Mouse (Mus musculus) lung, embryonic 16.5 days (tissue): ENCODE measurements around the gene Raver2. TPM values are rescaled to one million over a fixed set of nuclear protein-coding genes. Genes with fewer than 3 reads are reported as not detected.
A peak's percentile ranks its signal among the peaks of the same experiment; 100 is the strongest.

ENCODE experiments used
- ATAC-seq: fragments of 200-750 bp; cut with Nextera tagmentation; 2 replicates; pipeline ENCODE4 v1.8.0; 2017; ENCODE audit warnings: low read depth, mild to moderate bottlenecking, moderate library complexity
- H3K27ac ChIP-seq: fragments of 300-500 bp; sonication (generic); 2 replicates; pipeline ENCODE4 v1.5.1; 2014; ENCODE audit warnings: mild to moderate bottlenecking, control low read depth, low read length
- H3K27me3 ChIP-seq: fragments of 300-500 bp; sonication (generic); 2 replicates; pipeline ENCODE4 v1.6.1; 2014; ENCODE audit warnings: low read depth, low read length, mixed read lengths; ENCODE audit not compliant: control insufficient read depth, insufficient read depth
- H3K36me3 ChIP-seq: fragments of 300-500 bp; sonication (generic); 2 replicates; pipeline ENCODE4 v1.6.1; 2014; ENCODE audit warnings: low read length; ENCODE audit not compliant: control insufficient read depth, insufficient read depth
- H3K4me1 ChIP-seq: fragments of 300-500 bp; sonication (generic); replicated peaks from 2 replicates; pipeline ENCODE4 v1.6.1; 2014; ENCODE audit warnings: low read length, mixed read lengths; ENCODE audit not compliant: control insufficient read depth, insufficient read depth
- H3K4me2 ChIP-seq: fragments of 300-500 bp; sonication (generic); 2 replicates; pipeline ENCODE4 v1.6.1; 2014; ENCODE audit warnings: low read depth, low read length, control low read depth
- H3K4me3 ChIP-seq: fragments of 300-500 bp; sonication (generic); 2 replicates; pipeline ENCODE4 v1.5.1; 2014; ENCODE audit warnings: mild to moderate bottlenecking, low read length, control low read depth
- H3K9ac ChIP-seq: fragments of 300-500 bp; sonication (generic); 2 replicates; pipeline ENCODE4 v1.6.1; 2014; ENCODE audit warnings: low read length, control low read depth
- H3K9me3 ChIP-seq: fragments of 300-500 bp; sonication (generic); 2 replicates; pipeline ENCODE4 v1.6.1; 2016; ENCODE audit warnings: low read length; ENCODE audit not compliant: control insufficient read depth
- WGBS: fragments of 180-500 bp; shearing (Covaris S2); extraction: QIAGEN DNeasy Blood & Tissue Kit; methylation state at CpG from one replicate; pipeline ENCODE4 v1.1.7; 2014; 5-methylcytosine and 5-hydroxymethylcytosine counted together
- polyA plus RNA-seq: library from polyadenylated mRNA; unstranded; fragments of >200 nt; fragmentation: Nextera tagmentation; extraction: Ambion mirVana; gene quantifications from 2 replicates; pipeline ENCODE4 v1.2.1, GENCODE M21; 2015

The Raver2 gene
- polyA plus RNA-seq, 1 experiment from 2014 or later = 13.8 TPM

GRCm38 (mm10) chr4:101192241-101192976, 123.6 kb downstream of the Raver2 start:
- Histone ChIP-seq H3K27ac (no peak overlapping the region), H3K4me2 (no peak overlapping the region), H3K4me1 (no peaks in the 10 kb centered on the region; the same call in 1 of the 2 replicates), H3K9me3 (no peaks in the 10 kb centered on the region), H3K4me3 (no peak overlapping the region), H3K36me3 (0 out of 2 replicates have a peak, but pooled peaks cover 4% of the 10 kb centered on the region), H3K27me3 (no peaks in the 10 kb centered on the region), H3K9ac (no peak overlapping the region)
- WGBS = 74% methylated on average over 5 of the region's 5 CpGs
- ATAC-seq = no peak

DNA sequence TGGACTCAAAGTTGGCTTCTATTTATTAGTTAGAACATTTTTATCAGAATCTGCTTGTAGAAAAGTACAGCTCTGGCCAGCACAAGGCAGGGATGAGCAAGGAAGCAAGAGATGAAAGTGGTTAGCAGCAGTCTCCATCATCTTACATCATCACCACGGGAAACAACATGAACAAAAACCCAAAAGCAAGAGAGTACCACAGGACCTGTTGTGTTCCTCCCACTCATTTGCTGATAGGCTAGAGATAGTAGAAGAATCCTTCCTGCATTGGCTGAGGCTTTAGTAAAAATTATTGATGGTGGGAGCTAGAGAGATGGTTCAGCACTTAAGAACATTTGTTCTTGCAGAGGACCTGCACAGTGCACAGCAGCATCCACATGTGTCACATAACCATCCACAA, 125.4 kb downstream of the Raver2 start:
- no peaks in the 10 kb centered on the region for H3K27me3 ChIP-seq
- no peak overlapping the region for H3K9ac ChIP-seq
- H3K36me3 ChIP-seq = 0 out of 2 replicates have a peak, but pooled peaks cover 2% of the 10 kb centered on the region
- H3K27ac ChIP-seq = no peak overlapping the region
- H3K4me3 ChIP-seq = no peak overlapping the region
- WGBS = 75% methylated on average over 1 of the region's 1 CpGs
- H3K9me3 ChIP-seq = no peaks in the 10 kb centered on the region
- no peak for ATAC-seq
- no peak overlapping the region for H3K4me2 ChIP-seq
- peaks cover 8% of the 10 kb centered on the region for H3K4me1 ChIP-seq

DNA sequence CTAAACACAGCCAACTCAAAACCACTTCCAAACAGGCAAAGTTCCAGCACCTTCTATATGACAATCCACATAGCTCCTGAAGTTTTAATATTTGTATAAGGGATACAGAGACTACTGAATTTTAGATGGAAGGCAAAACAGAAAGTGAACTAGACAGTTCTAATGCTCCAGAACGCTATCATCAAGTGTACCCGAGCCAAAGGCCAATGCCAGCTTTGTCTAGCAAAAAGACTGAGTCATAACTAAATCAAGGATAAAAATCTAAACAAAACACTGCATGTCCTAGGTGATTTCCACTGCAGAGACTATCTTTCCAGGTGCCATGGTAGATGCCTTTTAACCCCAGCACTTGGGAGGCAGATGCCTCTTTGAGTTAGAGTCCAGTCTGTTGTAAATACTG, 127.6 kb downstream of the Raver2 start:
- 56% methylated on average over 2 of the region's 2 CpGs for WGBS
- Histone ChIP-seq H3K27me3 (no peaks in the 10 kb centered on the region), H3K4me2 (no peak overlapping the region), H3K4me3 (no peak overlapping the region), H3K9ac (no peak overlapping the region), H3K9me3 (no peaks in the 10 kb centered on the region), H3K4me1 (peaks cover 8% of the 10 kb centered on the region), H3K36me3 (no peaks in the 10 kb centered on the region), H3K27ac (no peak overlapping the region)
- no peak for ATAC-seq

GRCm38 (mm10) chr4:101197421-101198170, 128.8 kb downstream of the Raver2 start:
- no peak overlapping the region for H3K9ac ChIP-seq
- no peaks in the 10 kb centered on the region for H3K27me3 ChIP-seq
- peaks cover 8% of the 10 kb centered on the region for H3K4me1 ChIP-seq
- WGBS = 40% methylated on average over 9 of the region's 9 CpGs
- no peaks in the 10 kb centered on the region for H3K9me3 ChIP-seq
- no peak overlapping the region for H3K27ac ChIP-seq
- H3K4me3 ChIP-seq = no peak overlapping the region
- no peak for ATAC-seq
- no peaks in the 10 kb centered on the region for H3K36me3 ChIP-seq
- no peak overlapping the region for H3K4me2 ChIP-seq

DNA sequence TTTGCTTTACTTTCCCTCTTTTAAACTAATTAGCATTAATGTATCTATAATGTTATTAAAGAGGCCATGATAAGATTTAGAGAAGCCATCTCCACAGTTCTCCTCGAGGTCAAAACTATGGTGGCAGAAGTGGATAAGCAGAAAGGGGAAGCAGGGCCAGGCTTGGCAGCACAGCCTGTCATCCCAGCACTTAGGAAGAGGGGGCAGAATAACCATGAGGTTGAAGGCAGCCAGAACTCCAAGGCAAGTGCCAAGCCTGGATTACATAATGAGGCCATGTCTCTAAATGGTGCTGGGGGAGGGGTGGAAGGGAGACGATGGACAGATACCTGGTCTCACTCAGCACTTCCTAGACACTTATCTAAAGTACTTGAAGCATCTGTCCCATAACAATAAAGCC, 129.6 kb downstream of the Raver2 start:
- Histone ChIP-seq H3K4me3 (no peak overlapping the region), H3K27ac (no peak overlapping the region), H3K9me3 (no peaks in the 10 kb centered on the region), H3K27me3 (no peaks in the 10 kb centered on the region), H3K9ac (no peak overlapping the region), H3K4me1 (peaks cover 8% of the 10 kb centered on the region), H3K36me3 (no peaks in the 10 kb centered on the region), H3K4me2 (no peak overlapping the region)
- whole genome bisulfite sequencing = 21% methylated on average over 2 of the region's 2 CpGs
- peak; percentile 67; the same call in 1 of the 2 replicates for ATAC-seq

DNA sequence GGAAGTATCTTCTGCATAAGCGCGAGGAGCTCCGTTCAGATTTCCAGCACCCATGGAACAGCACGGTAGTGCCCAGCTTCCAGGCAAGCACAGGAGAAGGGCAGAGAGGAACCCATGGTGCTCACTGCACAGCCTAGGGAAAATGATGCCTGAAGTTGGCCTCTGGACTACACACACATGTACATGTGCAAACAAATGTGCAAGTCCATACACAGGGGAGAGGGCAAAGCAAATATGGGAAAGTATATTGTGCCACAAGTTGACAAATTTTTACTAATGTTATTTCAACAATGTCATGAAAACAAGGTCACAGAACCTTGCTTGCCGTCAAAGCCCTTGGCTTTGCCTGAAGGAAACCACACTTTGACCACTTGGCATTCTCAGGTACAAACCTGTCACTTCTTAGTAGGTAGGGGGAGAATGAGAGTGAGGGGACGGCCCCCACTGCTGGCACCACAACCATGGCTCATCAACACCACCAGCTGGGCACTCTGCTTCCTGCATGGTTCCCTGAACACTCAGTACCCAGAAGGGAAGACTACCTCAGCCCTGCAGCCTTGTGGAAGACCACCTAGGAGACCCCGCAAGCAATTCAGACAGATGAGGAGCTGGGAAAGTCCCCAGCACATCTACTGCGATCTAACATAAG, 130.8 kb downstream of the Raver2 start:
- peaks cover 8% of the 10 kb centered on the region for H3K4me1 ChIP-seq
- H3K4me2 ChIP-seq = no peak overlapping the region
- no peak overlapping the region for H3K27ac ChIP-seq
- H3K27me3 ChIP-seq = no peaks in the 10 kb centered on the region
- H3K4me3 ChIP-seq = no peak overlapping the region
- H3K9ac ChIP-seq = no peak overlapping the region
- H3K36me3 ChIP-seq = no peaks in the 10 kb centered on the region
- no peak for ATAC-seq
- H3K9me3 ChIP-seq = no peaks in the 10 kb centered on the region
- WGBS = 93% methylated on average over 8 of the region's 8 CpGs

Other genes with a start within 250 kb of the Raver2 start
- gene Gm10577, start 48.3 kb upstream of the Raver2 start, polyA plus RNA-seq = not detected in 2 replicates
- 76.9 and 81.7 TPM in 2 replicates for gene Jak1, start 196.3 kb downstream of the Raver2 start, polyA plus RNA-seq